Mouse (Mus musculus): ENCODE results near the gene Ebf1. TPM values are rescaled to one million over a fixed set of nuclear protein-coding genes. Genes with fewer than 3 reads are reported as not detected.

Gene Ebf1
- polyA plus RNA-seq, 1 experiment from 2014 or later: 52.9 TPM

DNA sequence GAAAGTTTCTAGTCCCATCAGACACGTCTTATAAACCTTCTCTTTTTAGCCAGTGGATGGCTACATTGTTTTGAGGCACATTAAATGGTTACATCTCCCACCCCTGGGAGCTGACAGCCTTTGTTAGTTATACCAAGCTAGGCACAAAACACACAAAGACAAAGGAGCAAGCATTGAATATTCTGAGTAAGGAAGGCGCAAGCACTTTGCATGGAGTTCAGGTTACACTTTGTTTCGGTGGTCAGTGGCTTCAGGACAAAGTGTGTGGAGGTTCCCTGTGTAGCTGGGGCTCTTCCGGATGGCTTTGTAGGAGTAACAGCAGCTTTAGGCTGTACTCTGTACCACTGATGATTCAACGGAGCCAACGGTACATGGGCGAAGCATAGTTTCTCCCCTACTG is 186.9 kb downstream of the Ebf1 start:
- Histone ChIP-seq H3K27ac (ENCODE audit: low read length) (no peak overlapping the region), H3K27me3 (ENCODE audit: control insufficient read depth, insufficient read depth, low read depth, low read length) (no peaks in the 10 kb centered on the region), H3K9ac (ENCODE audit: low read depth, low read length) (no peak overlapping the region), H3K4me3 (ENCODE audit: low read depth, low read length) (no peak overlapping the region), H3K9me3 (replicated peaks; ENCODE audit: control insufficient read depth, low read length, poor library complexity, severe bottlenecking) (no peaks in the 10 kb centered on the region), H3K4me1 (ENCODE audit: control insufficient read depth, insufficient read depth, low read length) (peaks cover 13% of the 10 kb centered on the region), H3K4me2 (ENCODE audit: low read length) (no peak overlapping the region), H3K36me3 (ENCODE audit: control insufficient read depth, insufficient read depth, low read length) (no peaks in the 10 kb centered on the region)
- WGBS: 80% methylated on average over 7 of the region's 7 CpGs
- ATAC-seq: no peak

DNA sequence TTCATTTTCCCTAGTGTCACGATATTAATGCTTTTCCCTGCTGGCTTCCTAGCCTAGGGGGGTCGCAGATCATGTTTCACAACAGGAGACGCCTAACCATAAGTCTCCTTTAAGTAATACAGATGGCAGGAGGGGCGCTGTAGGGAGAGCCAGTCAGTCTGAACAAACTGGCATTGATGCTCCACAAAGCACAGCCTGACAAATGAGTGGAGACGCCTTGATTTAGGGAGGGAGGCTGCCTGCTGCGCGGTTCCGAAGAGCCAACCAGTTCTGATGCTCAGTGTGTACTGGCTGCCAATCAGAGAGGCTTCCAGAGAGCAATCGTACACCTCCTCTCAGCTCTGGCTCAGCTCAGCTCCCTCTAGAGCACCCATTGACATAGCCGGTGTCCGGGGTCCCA is 189.5 kb downstream of the Ebf1 start:
- Histone ChIP-seq H3K4me1 (ENCODE audit: control insufficient read depth, insufficient read depth, low read length) (peaks cover 5% of the 10 kb centered on the region; the same call in 1 of the 2 replicates), H3K36me3 (ENCODE audit: control insufficient read depth, insufficient read depth, low read length) (no peaks in the 10 kb centered on the region), H3K4me2 (ENCODE audit: low read length) (peak overlapping the region; percentile 36), H3K27ac (ENCODE audit: low read length) (no peak overlapping the region), H3K9me3 (replicated peaks; ENCODE audit: control insufficient read depth, low read length, poor library complexity, severe bottlenecking) (no peaks in the 10 kb centered on the region), H3K4me3 (ENCODE audit: low read depth, low read length) (no peak overlapping the region), H3K27me3 (ENCODE audit: control insufficient read depth, insufficient read depth, low read depth, low read length) (no peaks in the 10 kb centered on the region), H3K9ac (ENCODE audit: low read depth, low read length) (no peak overlapping the region)
- peak; percentile 85 for ATAC-seq
- 14% methylated on average over 11 of the region's 11 CpGs for WGBS

DNA sequence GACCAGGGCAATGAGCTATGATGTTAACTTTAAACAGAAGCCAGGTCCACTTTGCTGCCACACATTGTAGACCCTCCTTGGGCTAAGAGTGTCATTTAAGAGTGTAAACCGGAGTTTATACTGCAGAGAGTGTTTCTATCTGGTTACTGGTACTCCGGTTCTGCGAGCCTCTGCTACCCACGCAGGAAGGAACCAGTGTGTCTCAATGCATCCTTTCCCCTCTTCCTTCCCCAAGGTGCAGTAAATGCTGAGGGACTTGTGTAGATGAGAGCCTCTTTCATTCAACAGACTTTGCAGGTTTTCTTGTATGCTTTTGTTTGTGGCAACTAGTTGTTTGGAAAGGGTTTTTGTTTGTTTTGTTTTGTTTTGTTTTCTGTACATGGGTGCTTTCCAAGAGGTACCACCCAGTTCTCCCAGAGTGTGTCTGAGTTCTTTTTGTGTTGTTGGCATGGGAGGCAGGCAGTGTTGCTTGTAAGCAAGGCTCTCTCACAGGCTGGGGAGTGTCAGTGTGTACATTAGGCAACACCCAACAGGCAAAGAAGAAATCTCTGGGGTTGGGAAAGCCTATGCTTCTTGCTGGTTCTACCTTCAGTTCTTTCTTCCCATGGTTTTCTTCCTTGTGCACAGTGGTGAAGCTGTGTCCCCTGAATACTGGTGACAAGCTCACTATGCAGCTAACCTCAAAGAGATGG is 191.9 kb downstream of the Ebf1 start:
- 91% methylated on average over 4 of the region's 4 CpGs for WGBS
- ATAC-seq: no peak
- Histone ChIP-seq H3K9me3 (replicated peaks; ENCODE audit: control insufficient read depth, low read length, poor library complexity, severe bottlenecking) (no peaks in the 10 kb centered on the region), H3K9ac (ENCODE audit: low read depth, low read length) (no peak overlapping the region), H3K27me3 (ENCODE audit: control insufficient read depth, insufficient read depth, low read depth, low read length) (no peaks in the 10 kb centered on the region), H3K4me1 (ENCODE audit: control insufficient read depth, insufficient read depth, low read length) (peaks cover 5% of the 10 kb centered on the region; the same call in 1 of the 2 replicates), H3K36me3 (ENCODE audit: control insufficient read depth, insufficient read depth, low read length) (no peaks in the 10 kb centered on the region), H3K27ac (ENCODE audit: low read length) (no peak overlapping the region), H3K4me2 (ENCODE audit: low read length) (no peak overlapping the region), H3K4me3 (ENCODE audit: low read depth, low read length) (no peak overlapping the region)

DNA sequence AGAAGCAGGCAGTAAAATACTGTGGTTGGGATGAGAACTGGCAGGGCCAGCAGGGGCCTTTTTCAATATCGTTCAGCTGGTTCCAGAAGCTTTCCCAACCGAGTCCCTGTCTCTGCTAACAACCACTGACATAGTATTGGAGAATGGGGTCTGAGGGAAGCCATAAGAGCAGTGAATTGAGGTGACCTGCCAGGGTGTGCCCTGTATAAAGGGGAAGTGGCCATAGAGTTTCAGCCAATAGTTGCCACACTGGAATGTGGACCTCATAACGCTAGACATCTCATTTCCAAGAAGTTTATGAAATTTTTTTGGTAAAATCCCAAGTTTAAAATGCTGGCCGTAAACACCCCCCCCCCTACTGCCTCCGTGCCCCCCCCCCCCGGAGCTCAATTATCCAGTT is 193.9 kb downstream of the Ebf1 start:
- Histone ChIP-seq H3K27me3 (ENCODE audit: control insufficient read depth, insufficient read depth, low read depth, low read length) (no peaks in the 10 kb centered on the region), H3K27ac (ENCODE audit: low read length) (no peak overlapping the region), H3K4me2 (ENCODE audit: low read length) (no peak overlapping the region), H3K9me3 (replicated peaks; ENCODE audit: control insufficient read depth, low read length, poor library complexity, severe bottlenecking) (no peaks in the 10 kb centered on the region), H3K36me3 (ENCODE audit: control insufficient read depth, insufficient read depth, low read length) (no peaks in the 10 kb centered on the region), H3K4me1 (ENCODE audit: control insufficient read depth, insufficient read depth, low read length) (peaks cover 5% of the 10 kb centered on the region; the same call in 1 of the 2 replicates), H3K9ac (ENCODE audit: low read depth, low read length) (no peak overlapping the region), H3K4me3 (ENCODE audit: low read depth, low read length) (no peak overlapping the region)
- 79% methylated on average over 6 of the region's 6 CpGs for WGBS
- no peak for ATAC-seq

DNA sequence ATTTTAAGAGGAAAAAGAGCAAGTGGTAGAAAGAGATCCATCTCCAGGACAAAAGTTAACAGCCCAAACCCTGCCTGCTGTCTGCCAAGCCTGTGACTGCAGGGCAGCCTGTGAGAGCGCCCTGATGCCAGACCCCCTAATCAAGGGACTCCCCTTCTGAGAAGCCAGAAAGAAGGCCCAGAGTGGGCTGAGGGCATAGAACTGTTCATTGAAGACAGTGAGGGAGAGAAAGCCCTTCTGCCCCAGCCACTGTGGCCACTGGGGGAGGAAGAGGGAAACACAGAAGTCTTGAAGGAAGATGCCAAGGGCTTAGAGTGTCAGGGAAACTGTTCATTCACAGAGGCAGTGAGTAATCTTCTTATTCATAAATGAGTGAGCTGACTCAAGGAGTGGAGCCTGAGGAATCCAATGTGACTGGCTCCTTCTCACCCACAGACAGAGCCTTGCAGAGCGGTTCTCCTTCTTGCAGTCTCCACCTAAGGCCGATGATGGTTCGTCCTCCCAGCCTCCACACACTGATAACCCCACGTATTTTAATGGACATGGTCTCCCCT is 195.2 kb downstream of the Ebf1 start:
- no peaks in the 10 kb centered on the region for H3K36me3 ChIP-seq (ENCODE audit: control insufficient read depth, insufficient read depth, low read length)
- H3K27ac ChIP-seq (ENCODE audit: low read length): no peak overlapping the region
- no peaks in the 10 kb centered on the region for H3K9me3 ChIP-seq (replicated peaks; ENCODE audit: control insufficient read depth, low read length, poor library complexity, severe bottlenecking)
- no peak overlapping the region for H3K9ac ChIP-seq (ENCODE audit: low read depth, low read length)
- H3K27me3 ChIP-seq (ENCODE audit: control insufficient read depth, insufficient read depth, low read depth, low read length): no peaks in the 10 kb centered on the region
- no peak overlapping the region for H3K4me3 ChIP-seq (ENCODE audit: low read depth, low read length)
- H3K4me1 ChIP-seq (ENCODE audit: control insufficient read depth, insufficient read depth, low read length): no peaks in the 10 kb centered on the region
- no peak overlapping the region for H3K4me2 ChIP-seq (ENCODE audit: low read length)
- ATAC-seq: no peak
- WGBS: 92% methylated on average over 5 of the region's 5 CpGs

DNA sequence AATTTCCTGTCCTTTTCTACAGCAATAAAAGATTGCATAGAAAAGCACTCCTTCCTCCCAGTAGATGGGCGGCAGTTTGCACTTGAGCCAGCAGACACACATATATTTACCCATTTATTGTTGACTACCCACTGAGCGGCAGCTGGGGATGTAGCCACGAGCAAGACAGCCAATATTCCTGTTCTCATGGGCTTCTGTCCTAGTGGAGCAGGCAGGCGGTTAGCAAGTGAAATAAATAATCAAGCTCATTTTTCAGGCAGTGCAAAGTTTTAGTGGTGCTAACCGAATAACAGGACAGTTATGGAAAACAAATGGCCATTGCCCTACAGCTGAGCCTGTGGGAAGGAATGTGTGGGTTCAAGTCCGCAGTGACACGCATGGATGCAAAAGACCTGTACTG is 196.4 kb downstream of the Ebf1 start:
- WGBS: 72% methylated on average over 7 of the region's 7 CpGs
- H3K9me3 ChIP-seq (replicated peaks; ENCODE audit: control insufficient read depth, low read length, poor library complexity, severe bottlenecking): no peaks in the 10 kb centered on the region
- H3K9ac ChIP-seq (ENCODE audit: low read depth, low read length): no peak overlapping the region
- H3K27me3 ChIP-seq (ENCODE audit: control insufficient read depth, insufficient read depth, low read depth, low read length): no peaks in the 10 kb centered on the region
- no peaks in the 10 kb centered on the region for H3K36me3 ChIP-seq (ENCODE audit: control insufficient read depth, insufficient read depth, low read length)
- no peaks in the 10 kb centered on the region for H3K4me1 ChIP-seq (ENCODE audit: control insufficient read depth, insufficient read depth, low read length)
- H3K4me2 ChIP-seq (ENCODE audit: low read length): no peak overlapping the region
- H3K27ac ChIP-seq (ENCODE audit: low read length): no peak overlapping the region
- ATAC-seq: no peak
- no peak overlapping the region for H3K4me3 ChIP-seq (ENCODE audit: low read depth, low read length)

DNA sequence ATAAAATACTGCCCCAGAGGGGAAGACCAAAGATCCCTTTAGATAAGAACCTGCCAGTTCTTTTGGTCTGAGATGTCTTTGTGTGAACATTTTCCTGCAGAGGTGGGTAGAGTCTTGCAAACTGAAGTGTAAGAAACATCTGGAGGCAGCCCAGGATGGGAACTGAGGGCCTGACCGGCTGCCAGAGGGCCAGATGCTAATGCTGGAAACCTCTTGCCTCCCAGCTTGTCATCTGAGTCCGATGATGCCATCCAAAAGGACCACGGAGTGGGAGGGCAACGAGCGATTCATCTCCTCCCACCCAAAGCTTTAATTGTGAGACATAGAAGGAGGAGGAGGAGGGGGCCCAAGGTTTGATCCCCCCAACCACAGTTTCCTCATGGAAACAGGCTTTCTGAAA is 197.7 kb downstream of the Ebf1 start:
- no peak overlapping the region for H3K27ac ChIP-seq (ENCODE audit: low read length)
- no peaks in the 10 kb centered on the region for H3K27me3 ChIP-seq (ENCODE audit: control insufficient read depth, insufficient read depth, low read depth, low read length)
- no peaks in the 10 kb centered on the region for H3K4me1 ChIP-seq (ENCODE audit: control insufficient read depth, insufficient read depth, low read length)
- no peak overlapping the region for H3K4me3 ChIP-seq (ENCODE audit: low read depth, low read length)
- ATAC-seq: no peak
- H3K9ac ChIP-seq (ENCODE audit: low read depth, low read length): no peak overlapping the region
- 79% methylated on average over 5 of the region's 5 CpGs for WGBS
- H3K36me3 ChIP-seq (ENCODE audit: control insufficient read depth, insufficient read depth, low read length): no peaks in the 10 kb centered on the region
- H3K9me3 ChIP-seq (replicated peaks; ENCODE audit: control insufficient read depth, low read length, poor library complexity, severe bottlenecking): no peaks in the 10 kb centered on the region
- no peak overlapping the region for H3K4me2 ChIP-seq (ENCODE audit: low read length)

DNA sequence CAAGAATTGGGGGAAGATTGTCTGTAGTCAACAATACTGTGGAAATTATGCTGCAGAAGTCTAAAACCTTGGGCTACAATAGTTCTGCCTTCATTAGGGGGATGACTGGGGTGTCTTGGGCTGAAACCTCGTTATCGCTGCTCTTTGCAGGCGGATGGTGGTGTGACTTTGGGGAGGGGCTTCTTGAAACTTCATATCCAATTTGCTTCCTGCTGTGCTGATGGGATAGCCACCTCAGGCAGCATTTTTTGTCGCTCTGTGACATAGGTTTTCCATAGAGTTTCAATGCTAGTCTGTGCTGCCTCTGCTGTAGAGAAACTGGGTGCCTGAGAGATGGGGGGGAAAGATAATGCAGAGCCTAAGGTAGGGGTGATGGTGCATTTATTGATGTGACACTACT is 198.9 kb downstream of the Ebf1 start:
- no peaks in the 10 kb centered on the region for H3K27me3 ChIP-seq (ENCODE audit: control insufficient read depth, insufficient read depth, low read depth, low read length)
- WGBS: 53% methylated on average over 4 of the region's 4 CpGs
- no peaks in the 10 kb centered on the region for H3K9me3 ChIP-seq (replicated peaks; ENCODE audit: control insufficient read depth, low read length, poor library complexity, severe bottlenecking)
- H3K4me1 ChIP-seq (ENCODE audit: control insufficient read depth, insufficient read depth, low read length): peaks cover 3% of the 10 kb centered on the region; the same call in 1 of the 2 replicates
- no peak overlapping the region for H3K9ac ChIP-seq (ENCODE audit: low read depth, low read length)
- no peak overlapping the region for H3K27ac ChIP-seq (ENCODE audit: low read length)
- no peak overlapping the region for H3K4me3 ChIP-seq (ENCODE audit: low read depth, low read length)
- ATAC-seq: no peak
- H3K4me2 ChIP-seq (ENCODE audit: low read length): no peak overlapping the region
- H3K36me3 ChIP-seq (ENCODE audit: control insufficient read depth, insufficient read depth, low read length): no peaks in the 10 kb centered on the region

DNA sequence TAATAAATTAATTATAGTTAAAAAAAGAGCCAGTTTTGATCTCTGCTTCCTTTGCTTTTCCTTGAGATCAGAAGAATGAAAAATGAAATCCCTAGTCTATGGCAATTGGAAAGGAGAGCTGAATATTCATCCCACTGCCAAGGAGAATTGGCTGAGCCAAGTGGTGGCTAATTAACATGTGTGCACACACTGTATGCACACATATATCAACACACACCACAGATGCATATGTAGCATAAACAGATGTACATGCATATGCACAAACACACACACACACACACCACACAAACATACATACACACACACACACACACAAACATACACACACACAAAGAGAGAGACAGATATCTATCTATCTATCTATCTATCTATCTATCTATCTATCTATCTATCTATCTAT is 205.2 kb downstream of the Ebf1 start:
- H3K9ac ChIP-seq (ENCODE audit: low read depth, low read length): no peak overlapping the region
- no peak overlapping the region for H3K4me3 ChIP-seq (ENCODE audit: low read depth, low read length)
- H3K36me3 ChIP-seq (ENCODE audit: control insufficient read depth, insufficient read depth, low read length): no peaks in the 10 kb centered on the region
- H3K27ac ChIP-seq (ENCODE audit: low read length): no peak overlapping the region
- H3K9me3 ChIP-seq (replicated peaks; ENCODE audit: control insufficient read depth, low read length, poor library complexity, severe bottlenecking): no peaks in the 10 kb centered on the region
- H3K27me3 ChIP-seq (ENCODE audit: control insufficient read depth, insufficient read depth, low read depth, low read length): no peaks in the 10 kb centered on the region
- ATAC-seq: no peak
- no peak overlapping the region for H3K4me2 ChIP-seq (ENCODE audit: low read length)
- peaks cover 3% of the 10 kb centered on the region; the same call in 1 of the 2 replicates for H3K4me1 ChIP-seq (ENCODE audit: control insufficient read depth, insufficient read depth, low read length)

All from midbrain, embryonic 16.5 days (tissue).